Mouse (Mus musculus) embryonic facial prominence, embryonic 13.5 days (tissue): Measurements from ENCODE around the gene Cdk6. TPM values are rescaled to one million over a fixed set of nuclear protein-coding genes. Genes with fewer than 3 reads are reported as not detected.
"Not testable (repeated sequence)": the region's sequence is repeated elsewhere in the genome, so short reads cannot be mapped to it uniquely, and the experiment has no call there.

Source experiments
- ATAC-seq: fragments of 200-750 bp; cut with Nextera tagmentation; 2 replicates; pipeline ENCODE4 v1.8.0; 2017; ENCODE audit warnings: low read depth; ENCODE audit not compliant: insufficient number of reproducible peaks, insufficient read depth, low FRiP score, low TSS enrichment
- H3K27ac ChIP-seq: fragments of 300-500 bp; sonication (generic); 2 replicates; pipeline ENCODE4 v1.5.1; 2015; ENCODE audit warnings: moderate library complexity, mild to moderate bottlenecking, inconsistent platforms
- H3K27me3 ChIP-seq: fragments of 300-500 bp; sonication (generic); 2 replicates; pipeline ENCODE4 v1.6.1; 2015; ENCODE audit warnings: mild to moderate bottlenecking, inconsistent platforms
- H3K36me3 ChIP-seq: fragments of 300-500 bp; sonication (generic); 2 replicates; pipeline ENCODE4 v1.6.1; 2015; ENCODE audit warnings: mild to moderate bottlenecking, inconsistent platforms
- H3K4me1 ChIP-seq: fragments of 300-500 bp; sonication (generic); 2 replicates; pipeline ENCODE4 v1.6.1; 2015; ENCODE audit warnings: inconsistent platforms
- H3K4me2 ChIP-seq: fragments of 300-500 bp; sonication (generic); 2 replicates; pipeline ENCODE4 v1.6.1; 2015; ENCODE audit warnings: moderate library complexity, mild to moderate bottlenecking, inconsistent platforms
- H3K4me3 ChIP-seq: fragments of 300-500 bp; sonication (generic); 2 replicates; pipeline ENCODE4 v1.5.1; 2015; ENCODE audit warnings: mild to moderate bottlenecking, inconsistent platforms
- H3K9ac ChIP-seq: fragments of 300-500 bp; sonication (generic); 2 replicates; pipeline ENCODE4 v1.6.1; 2015; ENCODE audit warnings: mild to moderate bottlenecking, inconsistent platforms
- H3K9me3 ChIP-seq: fragments of 300-500 bp; sonication (generic); 2 replicates; pipeline ENCODE4 v1.6.1; 2016; ENCODE audit warnings: inconsistent platforms
- WGBS: fragments of 180-500 bp; shearing (Covaris S2); methylation state at CpG from one replicate; pipeline ENCODE4 v1.1.7; 2015; ENCODE audit warnings: mixed read lengths; 5-methylcytosine and 5-hydroxymethylcytosine counted together
- polyA plus RNA-seq: library from polyadenylated mRNA; unstranded; fragments of >200 nt; fragmentation: Nextera tagmentation; extraction: Ambion mirVana; gene quantifications from 2 replicates; pipeline ENCODE4 v1.2.1, GENCODE M21; 2015

Cdk6 gene
- polyA plus RNA-seq, 1 experiment from 2014 or later, result 34.5 TPM

DNA sequence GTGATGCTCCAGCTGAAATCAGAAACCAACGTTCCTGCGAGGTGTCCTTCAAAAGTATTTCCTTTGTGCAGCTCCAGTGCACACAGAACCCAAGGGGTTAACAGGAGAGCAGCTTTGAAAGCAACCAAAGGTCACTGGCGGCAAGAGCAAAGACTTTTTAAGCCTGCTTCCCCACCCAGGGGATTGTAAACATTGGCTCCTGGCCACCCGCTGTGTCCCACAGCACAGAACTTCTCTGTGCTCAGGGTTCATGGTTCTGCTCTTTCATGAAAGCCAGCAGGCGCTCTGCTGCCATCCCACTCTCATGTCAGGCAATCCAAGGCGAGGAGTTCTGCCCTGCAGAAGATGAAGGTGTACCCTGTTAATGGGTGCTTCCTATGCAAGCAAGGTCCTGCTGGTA is 112.7 kb downstream of the Cdk6 start:
- ATAC-seq, H3K9ac ChIP-seq, H3K4me1 ChIP-seq, H3K36me3 ChIP-seq, H3K27me3 ChIP-seq, H3K4me2 ChIP-seq, H3K4me3 ChIP-seq, H3K9me3 ChIP-seq, H3K27ac ChIP-seq: not testable (repeated sequence)
- 8% methylated on average over 6 of the region's 6 CpGs for WGBS

DNA sequence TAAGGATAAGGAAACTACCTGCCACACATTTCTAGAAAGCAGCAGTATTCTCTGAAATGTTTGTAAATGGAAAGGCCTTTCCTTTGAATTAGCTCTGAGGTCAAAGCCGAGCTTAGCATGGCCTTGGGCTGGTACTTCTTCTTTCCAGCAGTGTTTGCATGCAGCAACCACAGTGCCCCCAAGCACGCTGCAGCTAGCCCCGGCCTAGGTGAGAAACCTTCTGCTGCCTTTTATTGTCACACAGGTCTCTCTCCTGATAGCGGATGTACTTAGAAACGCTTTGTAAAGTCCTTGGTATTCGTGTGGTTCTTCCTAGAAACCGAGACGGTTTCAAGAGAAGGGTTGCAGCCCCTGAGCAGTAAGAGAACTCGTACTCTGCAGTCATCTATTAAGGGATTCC is 119.6 kb downstream of the Cdk6 start:
- H3K4me3 ChIP-seq, result no peak overlapping the region
- no peaks in the 10 kb centered on the region for H3K9me3 ChIP-seq
- no peaks in the 10 kb centered on the region for H3K36me3 ChIP-seq
- no peaks in the 10 kb centered on the region for H3K27me3 ChIP-seq
- H3K27ac ChIP-seq, result no peak overlapping the region
- H3K4me1 ChIP-seq, result peaks cover 9% of the 10 kb centered on the region
- 75% methylated on average over 9 of the region's 9 CpGs for WGBS
- H3K4me2 ChIP-seq, result no peak overlapping the region
- no peak overlapping the region for H3K9ac ChIP-seq
- no peak for ATAC-seq

DNA sequence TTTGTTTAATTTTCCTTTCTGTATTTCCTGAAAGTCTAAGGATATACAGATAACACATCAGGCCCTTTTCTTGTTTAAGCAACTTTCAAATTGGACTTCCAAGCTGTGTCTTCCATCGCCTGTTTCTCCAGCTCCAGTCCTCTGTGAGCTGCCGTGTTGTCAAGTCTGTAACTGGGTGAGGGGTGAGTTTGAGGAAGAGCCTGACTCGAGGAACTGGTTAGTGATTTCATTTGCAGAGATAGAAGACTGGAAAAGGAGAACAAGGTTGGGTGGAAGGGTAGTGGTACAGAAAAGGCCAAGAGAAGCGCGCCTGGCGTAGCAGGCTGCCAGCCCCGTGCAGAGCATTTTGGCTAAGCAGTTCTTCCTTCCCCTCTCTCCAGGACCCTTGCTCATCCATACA is 120.1 kb downstream of the Cdk6 start:
- Histone ChIP-seq H3K36me3 (no peaks in the 10 kb centered on the region), H3K4me2 (no peak overlapping the region), H3K9me3 (no peaks in the 10 kb centered on the region), H3K9ac (no peak overlapping the region), H3K4me1 (peaks cover 14% of the 10 kb centered on the region), H3K27ac (no peak overlapping the region), H3K27me3 (no peaks in the 10 kb centered on the region), H3K4me3 (no peak overlapping the region)
- no peak for ATAC-seq
- WGBS, result 87% methylated on average over 7 of the region's 7 CpGs

DNA sequence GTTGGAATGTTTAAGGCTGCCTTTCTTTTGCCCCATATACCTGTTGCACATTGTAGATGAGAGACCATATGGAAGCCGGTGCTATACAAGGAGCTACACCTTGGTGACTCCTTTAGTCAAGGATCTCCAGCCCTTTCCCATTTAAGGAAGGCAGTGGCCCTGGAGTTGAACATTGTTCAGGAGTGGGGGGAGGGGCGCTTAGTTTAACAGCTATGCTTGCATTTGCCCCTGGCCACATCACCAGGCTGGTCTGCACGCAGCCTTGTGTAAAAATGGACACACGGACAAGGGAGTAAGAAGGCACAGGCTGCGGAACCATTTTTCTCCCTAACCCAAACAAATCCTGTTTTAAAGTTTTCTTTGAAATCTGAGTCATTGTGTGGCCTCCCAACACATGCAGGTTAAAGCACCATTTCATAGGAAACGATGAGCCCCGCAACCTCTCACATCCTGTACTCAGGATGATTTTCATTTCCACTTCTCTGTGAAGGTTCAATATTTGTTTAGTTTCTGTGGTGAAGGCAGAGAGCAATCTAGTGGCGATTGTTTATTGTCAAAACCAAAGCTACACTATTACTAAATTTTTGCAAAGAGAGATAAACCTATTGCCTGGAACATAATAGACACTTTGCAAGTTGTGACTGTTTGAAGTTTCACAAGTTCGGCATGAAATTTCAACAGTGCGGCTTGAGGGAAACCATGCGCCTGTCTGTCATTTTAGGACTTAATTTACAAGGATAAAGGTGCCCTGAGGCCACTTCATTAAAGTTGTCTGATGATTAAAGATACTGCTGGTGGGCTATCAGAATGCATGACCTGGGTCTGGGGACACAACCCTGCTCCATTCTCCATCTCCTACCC is 121.8 kb downstream of the Cdk6 start:
- no peak for ATAC-seq
- H3K27ac ChIP-seq, result no peak overlapping the region
- 49% methylated on average over 11 of the region's 11 CpGs for WGBS

DNA sequence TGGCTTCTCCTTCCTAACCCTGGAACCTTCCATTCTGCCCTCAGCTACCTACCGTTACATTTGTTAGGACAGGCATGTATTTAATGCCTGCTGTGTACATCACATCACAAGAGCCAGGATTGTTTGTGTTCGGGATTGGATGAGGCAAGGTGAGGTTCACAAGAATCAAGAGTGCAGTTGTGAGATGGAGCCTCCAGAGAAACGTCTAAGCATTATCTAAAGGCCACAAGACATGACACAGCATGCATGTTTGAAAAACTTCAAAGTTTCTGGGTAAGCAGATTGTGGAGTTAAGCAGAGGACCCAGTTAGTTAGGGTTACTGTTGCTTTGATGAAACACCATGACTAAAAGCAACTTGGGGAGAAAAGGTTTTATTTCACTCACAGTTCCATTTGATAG is 122.5 kb downstream of the Cdk6 start:
- no peak overlapping the region for H3K4me3 ChIP-seq
- H3K36me3 ChIP-seq, result no peaks in the 10 kb centered on the region
- no peak overlapping the region for H3K27ac ChIP-seq
- 69% methylated on average over 3 of the region's 3 CpGs for WGBS
- H3K4me2 ChIP-seq, result no peak overlapping the region
- H3K27me3 ChIP-seq, result no peaks in the 10 kb centered on the region
- ATAC-seq, result no peak
- H3K4me1 ChIP-seq, result peaks cover 14% of the 10 kb centered on the region
- H3K9ac ChIP-seq, result no peak overlapping the region
- no peaks in the 10 kb centered on the region for H3K9me3 ChIP-seq

More for the DNA sequence above, 121.8 kb downstream of the Cdk6 start:
- H3K4me2 ChIP-seq, result no peak overlapping the region
- H3K4me1 ChIP-seq, result peaks cover 14% of the 10 kb centered on the region
- no peaks in the 10 kb centered on the region for H3K36me3 ChIP-seq
- no peaks in the 10 kb centered on the region for H3K9me3 ChIP-seq
- no peaks in the 10 kb centered on the region for H3K27me3 ChIP-seq
- H3K9ac ChIP-seq, result no peak overlapping the region
- H3K4me3 ChIP-seq, result no peak overlapping the region

DNA sequence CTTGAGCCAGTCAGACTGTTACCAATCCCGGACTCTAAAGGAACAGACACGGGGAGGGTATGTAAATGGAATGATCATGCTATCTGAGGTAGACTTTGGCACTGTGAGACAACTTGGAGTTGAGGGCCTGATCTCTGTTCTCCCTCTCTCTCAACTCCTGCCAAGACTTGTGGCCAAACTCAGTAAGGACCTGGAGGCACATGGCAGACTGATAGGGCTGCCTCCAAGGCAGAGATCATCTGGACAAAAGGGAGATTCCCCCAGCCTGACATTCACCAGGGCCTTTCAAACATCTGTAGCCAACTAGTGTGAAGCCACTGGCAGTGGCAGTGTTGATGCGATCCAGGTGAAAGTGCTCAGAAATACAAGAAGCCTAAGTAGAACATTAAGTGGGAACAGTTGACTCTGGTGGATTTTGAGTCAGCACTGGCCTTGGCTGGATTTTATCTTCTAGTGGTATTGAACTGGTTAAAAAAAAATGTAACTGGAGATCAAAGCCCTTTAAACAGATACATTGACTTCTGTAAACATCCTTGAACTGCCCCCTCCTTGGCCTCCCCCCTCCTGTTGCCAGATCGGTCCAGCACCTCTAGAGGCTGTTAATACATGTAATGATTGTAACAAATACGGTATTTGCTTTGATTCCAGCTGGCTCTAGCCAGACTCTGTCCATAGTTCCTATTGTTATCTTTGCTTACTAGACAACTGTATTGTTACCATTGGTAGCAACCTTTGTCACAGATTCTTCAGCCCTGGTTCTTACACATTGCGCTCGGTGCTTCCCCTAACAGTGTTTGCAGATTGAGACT is 125.0 kb downstream of the Cdk6 start:
- Histone ChIP-seq H3K36me3 (no peaks in the 10 kb centered on the region), H3K4me3 (no peak overlapping the region), H3K27ac (no peak overlapping the region), H3K9ac (no peak overlapping the region), H3K4me2 (no peak overlapping the region), H3K9me3 (no peaks in the 10 kb centered on the region), H3K27me3 (no peaks in the 10 kb centered on the region), H3K4me1 (peaks cover 14% of the 10 kb centered on the region)
- WGBS, result 42% methylated on average over 7 of the region's 7 CpGs
- no peak for ATAC-seq

DNA sequence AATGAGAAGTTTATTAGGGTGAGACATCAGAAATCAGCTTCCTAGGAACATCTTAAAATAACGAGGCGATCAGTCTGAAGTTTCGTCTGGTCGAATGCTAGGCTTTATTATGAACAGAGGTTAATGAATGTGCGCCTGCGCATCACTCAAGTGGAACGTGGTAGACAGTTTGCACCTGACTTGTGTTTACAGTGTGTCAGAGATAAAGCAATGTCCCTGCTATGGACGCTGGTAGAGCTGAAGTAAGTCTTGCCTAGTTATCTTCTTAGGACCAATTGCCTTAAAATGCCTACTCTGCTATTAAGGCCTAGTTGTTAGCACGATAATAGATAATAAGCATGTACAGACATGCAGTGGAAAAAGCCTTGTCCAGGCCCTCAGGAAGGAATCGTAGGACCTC is 129.6 kb downstream of the Cdk6 start:
- no peak overlapping the region for H3K4me2 ChIP-seq
- 90% methylated on average over 10 of the region's 10 CpGs for WGBS
- no peak overlapping the region for H3K27ac ChIP-seq
- H3K9ac ChIP-seq, result no peak overlapping the region
- H3K4me1 ChIP-seq, result peaks cover 5% of the 10 kb centered on the region
- no peak overlapping the region for H3K4me3 ChIP-seq
- no peaks in the 10 kb centered on the region for H3K27me3 ChIP-seq
- no peak for ATAC-seq
- no peaks in the 10 kb centered on the region for H3K9me3 ChIP-seq
- H3K36me3 ChIP-seq, result no peaks in the 10 kb centered on the region

DNA sequence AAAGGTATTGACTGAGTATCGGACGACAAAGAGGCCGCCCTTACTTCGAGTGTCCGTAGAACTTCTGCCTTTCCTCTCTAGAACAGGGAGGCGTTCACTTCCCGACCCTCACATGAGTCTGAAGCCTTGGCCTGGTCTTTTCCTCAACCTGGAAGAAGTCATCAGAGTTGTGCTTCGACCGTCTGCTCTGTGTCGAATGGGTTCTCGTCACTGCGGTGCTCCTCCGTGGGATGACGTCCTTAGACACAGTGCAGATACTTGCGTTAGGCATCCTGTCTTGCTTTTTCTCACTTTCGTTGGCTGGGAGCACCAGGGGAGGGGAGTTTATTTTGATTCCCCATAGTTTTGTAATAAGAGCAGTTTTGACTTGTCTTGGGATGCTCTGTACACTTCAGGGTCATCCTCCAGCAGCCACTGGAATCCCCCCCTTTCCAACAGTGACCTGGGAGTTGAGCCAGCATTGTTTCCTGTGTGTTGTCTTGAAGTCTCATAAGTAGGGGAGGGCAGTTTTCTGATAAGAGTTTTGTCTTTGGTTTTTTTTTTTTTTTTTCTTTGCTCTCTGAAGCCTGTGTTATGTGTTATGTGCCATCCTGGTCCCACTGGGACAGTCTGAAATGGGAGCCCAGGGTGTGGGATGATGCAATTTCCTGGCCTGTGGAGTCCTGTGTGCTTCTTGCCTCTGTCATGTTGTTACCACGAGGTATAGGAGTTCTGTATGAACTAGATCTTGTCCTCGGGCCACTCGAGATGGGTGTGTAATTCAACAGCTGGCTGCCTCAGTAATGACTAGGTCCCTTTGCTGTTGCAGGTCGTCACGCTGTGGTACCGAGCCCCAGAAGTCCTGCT is 131.2 kb downstream of the Cdk6 start:
- H3K9ac ChIP-seq, result no peak overlapping the region
- 88% methylated on average over 22 of the region's 22 CpGs for WGBS
- H3K9me3 ChIP-seq, result no peaks in the 10 kb centered on the region
- H3K4me3 ChIP-seq, result no peak overlapping the region
- H3K27me3 ChIP-seq, result no peaks in the 10 kb centered on the region
- H3K36me3 ChIP-seq, result no peaks in the 10 kb centered on the region
- no peak overlapping the region for H3K4me2 ChIP-seq
- H3K27ac ChIP-seq, result no peak overlapping the region
- no peaks in the 10 kb centered on the region for H3K4me1 ChIP-seq
- no peak for ATAC-seq

DNA sequence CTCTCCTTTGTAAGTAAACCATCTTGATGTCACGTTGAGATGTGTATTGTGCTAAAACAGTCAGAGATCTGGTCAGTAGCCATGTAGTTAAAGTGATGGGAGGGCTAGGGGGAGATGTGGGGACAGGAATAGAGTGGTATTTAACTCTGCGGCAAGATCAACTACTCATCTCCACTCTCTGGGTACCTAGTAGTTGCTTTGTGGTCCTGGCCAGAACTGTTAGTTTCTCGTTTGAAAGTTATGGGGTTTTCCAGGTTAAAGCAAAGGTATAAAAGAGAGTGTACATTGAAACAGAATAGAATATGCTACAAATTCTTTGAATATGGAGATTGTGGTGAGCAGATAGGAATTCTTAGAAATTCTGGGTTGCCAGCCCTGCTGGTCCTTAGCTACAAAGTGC is 136.4 kb downstream of the Cdk6 start:
- no peaks in the 10 kb centered on the region for H3K27me3 ChIP-seq
- no peak overlapping the region for H3K9ac ChIP-seq
- no peak overlapping the region for H3K4me3 ChIP-seq
- no peaks in the 10 kb centered on the region for H3K9me3 ChIP-seq
- H3K4me1 ChIP-seq, result no peaks in the 10 kb centered on the region
- no peak for ATAC-seq
- no peak overlapping the region for H3K27ac ChIP-seq
- 86% methylated on average over 3 of the region's 3 CpGs for WGBS
- no peaks in the 10 kb centered on the region for H3K36me3 ChIP-seq
- no peak overlapping the region for H3K4me2 ChIP-seq

DNA sequence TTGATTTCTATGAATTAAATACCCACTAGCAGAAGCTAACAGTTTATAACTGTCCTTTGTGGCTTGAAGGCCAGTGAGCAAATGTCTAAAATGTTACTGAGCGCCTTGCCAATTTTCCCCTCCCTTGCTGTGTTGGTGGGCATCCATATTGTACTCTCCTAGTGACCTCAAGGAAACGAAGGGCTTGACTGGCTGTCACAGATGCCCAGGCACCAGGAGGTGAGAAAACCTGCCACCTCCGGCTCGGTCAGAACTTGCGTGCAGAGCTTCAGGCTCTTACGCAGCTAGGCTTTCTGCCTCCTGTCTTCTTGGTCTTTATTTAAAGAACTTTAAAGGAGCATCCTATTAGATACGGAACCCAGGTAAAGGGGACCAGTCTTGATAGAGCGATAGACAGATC is 136.9 kb downstream of the Cdk6 start:
- H3K36me3 ChIP-seq, result no peaks in the 10 kb centered on the region
- no peaks in the 10 kb centered on the region for H3K27me3 ChIP-seq
- no peak overlapping the region for H3K27ac ChIP-seq
- no peaks in the 10 kb centered on the region for H3K9me3 ChIP-seq
- 95% methylated on average over 8 of the region's 8 CpGs for WGBS
- no peak overlapping the region for H3K4me2 ChIP-seq
- ATAC-seq, result no peak
- no peak overlapping the region for H3K4me3 ChIP-seq
- no peak overlapping the region for H3K9ac ChIP-seq
- no peaks in the 10 kb centered on the region for H3K4me1 ChIP-seq

DNA sequence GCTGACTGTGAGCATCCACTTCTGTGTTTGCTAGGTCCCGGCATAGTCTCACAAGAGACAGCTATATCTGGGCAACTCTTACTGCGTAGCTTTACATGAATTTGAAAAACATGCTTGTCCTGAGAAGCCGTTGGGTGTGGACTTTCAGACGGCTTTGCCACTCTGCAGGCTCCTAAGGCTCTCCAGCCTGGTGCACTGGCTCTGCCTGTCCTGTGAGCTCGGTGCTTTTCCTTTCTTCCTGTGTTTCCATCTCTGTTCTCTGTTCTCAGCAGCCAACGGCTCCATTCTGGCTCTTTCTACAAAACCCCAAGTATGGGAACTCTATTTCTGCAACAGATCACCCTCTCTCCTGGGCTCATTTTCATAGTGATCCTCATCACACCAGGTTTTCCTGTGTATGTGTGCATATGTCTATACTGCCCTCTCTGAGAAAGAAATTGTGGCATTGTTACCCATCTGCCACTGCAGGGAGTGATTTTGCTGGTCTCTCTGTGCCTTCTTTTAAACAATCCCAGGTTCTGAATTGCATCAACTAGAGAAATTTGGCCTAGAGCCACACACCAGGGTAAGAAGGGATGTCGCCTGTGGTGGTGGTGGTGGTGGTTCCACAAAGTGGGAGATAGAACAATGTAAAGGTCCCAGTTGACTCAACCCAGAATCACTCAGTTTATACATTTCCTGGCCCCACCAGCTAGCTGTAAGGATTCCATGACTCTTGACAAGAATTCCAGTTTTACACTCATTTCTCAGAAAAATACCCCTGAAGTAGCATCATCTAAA is 137.9 kb downstream of the Cdk6 start:
- no peak for ATAC-seq
- WGBS, result 88% methylated on average over 7 of the region's 7 CpGs
- no peaks in the 10 kb centered on the region for H3K36me3 ChIP-seq
- H3K27ac ChIP-seq, result no peak overlapping the region
- H3K9me3 ChIP-seq, result no peaks in the 10 kb centered on the region
- H3K9ac ChIP-seq, result no peak overlapping the region
- H3K27me3 ChIP-seq, result no peaks in the 10 kb centered on the region
- no peak overlapping the region for H3K4me3 ChIP-seq
- no peak overlapping the region for H3K4me2 ChIP-seq
- H3K4me1 ChIP-seq, result no peaks in the 10 kb centered on the region
